Mouse (Mus musculus) erythroblast, adult 5-6 weeks (primary cell): ENCODE measurements around the gene Nr1h3. TPM values are rescaled to one million over a fixed set of nuclear protein-coding genes. Genes with fewer than 3 reads are reported as not detected.
A peak's percentile ranks its signal among the peaks of the same experiment; 100 is the strongest.

Source experiments
- ATAC-seq: replicated peaks from 2 replicates; pipeline ENCODE4 v1.8.0; 2016; ENCODE audit warnings: moderate number of reproducible peaks, mild to moderate bottlenecking, moderate TSS enrichment, inconsistent platforms; ENCODE audit not compliant: poor library complexity, low FRiP score, severe bottlenecking
- total RNA-seq, 2 experiments: library from RNA; stranded (forward) in 1 of 2; stranded (reverse) in 1 of 2; fragments of 150-400 nt in 1 of 2; fragments of 200-764, 138-1000 nt in 1 of 2; gene quantifications; 2 replicates each; pipeline versions ENCODE4 v1.2.3 to v1.2.4; 2015 to 2017; ENCODE audit warnings: low replicate concordance in 2 of 2

The Nr1h3 gene
- total RNA-seq, 2 experiments from 2014 or later: 0.34 to 1.3 TPM

DNA sequence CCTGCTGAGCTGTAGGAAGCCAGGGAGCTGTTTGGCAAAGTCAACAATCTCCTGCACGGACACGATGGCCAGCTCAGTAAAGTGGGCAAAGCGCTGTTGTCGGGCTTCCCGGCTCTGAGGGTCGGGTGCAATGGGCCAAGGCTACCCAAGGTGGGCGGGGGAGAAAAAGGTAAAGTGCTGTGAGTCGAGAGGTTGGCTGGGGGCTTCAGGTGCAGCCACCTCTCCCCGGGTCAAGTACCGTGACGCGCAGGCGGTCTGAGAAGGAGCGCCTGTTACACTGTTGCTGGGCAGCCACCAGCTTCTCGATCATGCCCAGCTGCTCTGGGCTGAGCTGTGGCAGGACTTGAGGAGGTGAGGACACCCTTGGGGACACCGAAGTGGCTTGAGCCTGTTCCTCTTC is 12.1 kb downstream of the Nr1h3 start:
- ATAC-seq: no peak

DNA sequence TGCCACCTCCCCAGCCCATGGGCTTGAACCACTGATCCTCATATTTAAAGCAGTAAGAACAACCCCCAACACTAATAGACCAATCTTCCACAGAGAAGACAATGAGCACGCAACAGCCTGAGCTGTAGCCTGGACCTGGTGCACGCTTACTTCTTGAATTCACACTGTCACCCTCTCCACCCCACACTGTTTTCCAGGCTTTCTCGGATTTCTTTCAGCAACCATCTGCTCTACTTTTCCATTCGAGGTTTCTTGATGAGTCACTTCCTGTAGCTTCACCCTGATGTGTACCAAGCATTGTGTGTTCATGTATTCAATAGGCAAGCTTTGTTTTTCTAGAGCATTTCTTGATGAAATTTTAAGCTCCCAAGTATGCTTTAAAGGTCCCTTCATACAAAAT is 15.2 kb downstream of the Nr1h3 start:
- no peak for ATAC-seq

DNA sequence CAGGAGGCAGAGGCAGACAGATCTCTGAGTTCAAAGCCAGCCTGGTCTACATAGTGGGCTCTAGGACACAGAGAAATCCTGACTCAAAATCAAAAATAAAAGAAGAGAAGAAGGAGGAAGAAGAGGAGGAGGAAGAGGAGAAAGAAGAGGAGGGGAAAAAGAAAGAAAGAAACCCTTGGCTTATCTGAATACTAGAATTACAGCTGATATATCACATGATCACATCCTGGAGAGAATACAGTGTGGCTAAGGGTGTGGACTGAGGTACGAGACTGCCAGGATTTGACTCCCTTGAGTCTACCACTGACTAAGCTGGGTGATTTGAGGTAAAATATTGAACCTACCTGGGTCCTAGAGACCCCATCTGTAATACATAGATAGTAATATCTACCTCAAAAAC is 16.4 kb downstream of the Nr1h3 start:
- ATAC-seq: no peak

DNA sequence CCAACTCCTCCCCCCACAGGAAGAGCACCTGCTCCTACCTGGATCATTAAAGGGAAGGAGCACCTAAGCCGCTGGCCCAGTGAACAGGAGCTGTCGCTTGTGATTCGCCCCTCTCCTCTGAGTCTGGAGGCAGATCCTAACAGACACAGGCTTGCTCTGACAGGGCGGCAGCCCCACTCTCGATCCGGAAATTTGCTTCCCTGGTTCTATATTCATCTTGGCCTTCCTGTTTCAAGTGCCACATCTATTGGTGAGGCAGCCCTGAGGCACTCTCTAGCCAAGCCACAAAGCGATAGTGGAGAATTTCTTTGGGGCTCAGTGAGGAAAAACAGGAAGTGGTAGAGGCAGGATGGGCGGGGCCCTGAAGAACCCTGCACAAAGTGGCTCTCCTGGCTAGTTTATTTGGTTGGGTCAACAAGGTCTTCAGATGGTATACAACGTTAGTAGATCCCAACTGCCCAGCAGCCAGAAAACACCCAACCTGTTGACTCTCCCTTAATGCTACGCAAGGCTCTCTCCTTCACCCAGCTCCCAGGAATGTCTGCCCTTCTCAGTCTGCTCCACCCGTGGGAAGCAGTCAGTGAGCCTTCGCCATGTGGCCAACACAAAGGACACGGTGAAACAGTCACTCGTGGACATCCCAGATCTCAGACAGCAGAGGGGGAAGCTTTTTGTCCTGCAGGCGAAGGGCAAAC is 18.8 kb downstream of the Nr1h3 start, which contains the start of gene Madd:
Gene Madd (minus strand): TSS at position 127 of the 695 bp plus-strand sequence.
- peak; percentile 40 for ATAC-seq

DNA sequence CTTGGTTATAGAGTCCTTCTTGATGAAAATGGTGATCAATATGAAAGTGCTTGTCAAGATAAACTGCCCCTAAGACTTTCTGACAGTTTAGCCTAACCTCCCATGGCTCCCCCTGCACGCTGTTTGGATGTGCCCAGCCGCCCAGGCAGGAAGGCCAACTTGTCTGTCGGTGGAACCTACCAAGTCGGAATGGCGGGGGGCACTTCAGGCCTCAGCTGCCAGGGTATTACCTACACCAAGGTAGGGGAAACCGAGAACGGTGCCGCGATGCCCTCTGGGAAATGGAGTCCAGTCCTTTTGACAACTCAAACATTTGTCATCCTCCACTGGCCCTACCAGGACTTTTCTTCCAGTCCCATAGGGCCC is 19.5 kb downstream of the Nr1h3 start:
- peak; percentile 96 for ATAC-seq

DNA sequence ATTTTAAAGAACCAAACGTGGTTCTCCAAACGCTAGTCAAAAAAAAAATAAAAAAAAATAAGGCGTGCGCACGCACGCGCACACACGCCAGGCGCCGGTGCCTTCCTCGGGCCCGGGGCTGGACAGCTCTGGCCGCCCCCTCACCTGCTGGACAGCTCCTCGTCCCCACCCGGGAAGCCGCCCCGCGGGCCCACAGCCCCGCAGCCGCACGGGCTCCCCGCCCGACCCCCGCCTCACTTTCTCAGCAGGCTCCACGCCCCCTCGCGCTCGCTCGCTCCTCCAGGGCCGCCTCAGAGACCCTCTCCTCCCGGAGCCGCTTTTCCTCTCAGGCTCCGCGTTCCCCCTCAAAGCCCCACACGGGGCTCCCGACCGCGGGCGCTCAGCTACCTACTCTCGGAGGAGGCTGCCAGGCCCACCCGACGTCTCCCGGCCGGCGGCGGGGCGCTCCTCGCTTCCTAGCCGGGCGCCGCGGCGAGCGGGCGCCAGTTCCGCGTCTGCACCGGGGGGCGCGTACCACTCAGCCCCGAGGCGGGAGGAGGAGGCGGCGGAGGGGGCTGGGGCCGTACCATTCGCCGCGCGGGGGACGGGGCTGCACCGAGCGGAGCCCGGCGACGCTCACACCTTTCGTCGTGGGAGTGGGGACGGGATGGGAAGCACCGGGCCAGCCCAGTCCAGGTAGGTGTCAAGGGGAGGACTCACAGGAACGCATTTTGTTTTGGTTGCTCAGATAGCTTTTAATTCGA is 20.1 kb downstream of the Nr1h3 start:
- ATAC-seq: peak; percentile 83

DNA sequence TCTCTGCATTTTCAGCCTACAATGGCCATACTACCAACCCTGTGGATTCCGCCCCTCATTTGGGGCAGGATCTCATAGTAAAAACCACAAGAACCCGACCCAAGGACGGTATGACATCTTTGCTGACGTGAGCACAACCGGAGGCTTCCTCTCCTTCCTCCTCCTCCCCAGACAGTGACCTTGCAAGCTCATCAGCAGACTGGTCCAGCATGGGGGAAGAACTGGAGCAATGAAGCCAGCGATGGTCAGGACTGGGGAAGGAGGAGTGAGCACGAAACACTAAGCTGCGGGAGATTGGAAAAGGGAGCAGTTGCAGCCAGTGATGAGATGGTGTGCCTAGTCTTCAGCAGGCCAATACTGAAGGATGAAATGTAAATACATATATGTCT is 20.6 kb downstream of the Nr1h3 start:
- ATAC-seq: no peak

DNA sequence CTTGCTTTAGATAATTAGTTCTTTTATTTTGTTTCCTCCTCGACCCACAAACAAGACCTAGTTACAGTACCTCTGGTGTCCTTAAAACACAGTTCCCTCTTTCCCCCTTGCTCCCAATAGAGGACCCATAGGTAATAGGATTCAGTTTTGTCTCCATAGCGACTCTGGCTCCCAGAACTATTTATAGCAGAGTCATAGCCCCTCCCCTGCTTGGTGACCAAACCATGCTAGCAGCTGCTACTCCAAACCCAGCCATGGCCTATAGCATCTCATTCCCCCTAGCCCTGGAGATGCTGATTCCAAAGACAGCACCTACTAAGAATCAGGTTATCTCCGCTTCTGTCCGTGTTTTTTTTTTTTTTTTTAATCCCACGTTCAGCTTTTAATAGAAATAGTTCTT is 21.9 kb downstream of the Nr1h3 start:
- no peak for ATAC-seq

DNA sequence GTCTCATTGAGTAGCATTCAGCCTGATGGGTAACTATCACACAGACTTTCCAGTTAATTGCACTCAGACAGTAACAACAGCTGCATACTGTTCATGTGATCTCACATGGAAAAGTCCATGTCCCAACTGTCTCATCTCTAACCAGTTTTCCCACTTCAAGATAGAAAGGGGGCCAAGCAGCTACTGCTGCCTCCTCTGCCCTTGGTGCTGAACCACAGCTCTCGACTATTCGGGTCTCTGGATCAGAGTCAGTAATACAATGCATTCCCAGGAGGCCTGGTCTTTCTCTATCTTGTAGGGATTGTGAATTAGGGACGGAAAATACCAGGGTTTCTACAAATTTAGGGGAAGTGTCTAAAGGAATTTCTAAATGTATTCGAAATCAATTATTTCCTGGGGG is 22.8 kb downstream of the Nr1h3 start:
- ATAC-seq: no peak

DNA sequence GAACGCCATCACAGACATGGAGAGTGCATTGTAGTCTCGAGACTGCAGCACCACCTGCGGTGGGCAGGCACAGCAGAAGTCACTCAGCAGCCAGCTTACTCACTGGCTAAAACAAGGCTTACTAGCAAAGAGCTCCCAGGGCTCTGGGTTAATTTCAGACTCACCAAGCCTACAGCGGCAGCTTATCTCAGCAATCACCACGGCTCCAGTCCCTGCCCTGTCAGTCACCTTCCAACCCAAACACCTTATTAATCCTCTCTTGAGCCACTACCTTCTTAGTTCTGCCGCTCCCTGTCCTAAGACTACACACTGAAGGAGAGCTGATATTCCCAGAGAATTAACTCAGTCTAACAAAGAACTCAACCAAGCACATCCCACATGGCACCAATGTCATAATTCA is 26.4 kb downstream of the Nr1h3 start:
- no peak for ATAC-seq

DNA sequence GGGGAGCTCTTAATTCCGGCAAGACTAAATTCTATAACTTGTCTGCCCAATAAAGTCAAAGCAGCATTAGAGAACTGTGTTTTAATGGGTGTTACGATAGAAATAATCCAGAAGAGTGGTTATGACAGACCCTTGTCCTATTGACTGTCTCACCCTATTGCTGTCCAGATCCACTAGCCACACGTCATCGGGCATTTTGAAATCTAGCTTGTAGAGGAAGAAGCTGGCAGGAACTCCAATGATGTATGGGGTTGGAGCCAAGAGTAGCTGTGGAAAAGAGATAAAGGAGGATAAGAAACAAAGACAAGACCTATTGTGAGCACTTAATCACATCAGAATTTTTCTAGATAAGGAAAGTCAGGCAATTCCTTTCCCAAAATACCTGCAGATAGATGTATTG is 27.1 kb downstream of the Nr1h3 start:
- no peak for ATAC-seq

DNA sequence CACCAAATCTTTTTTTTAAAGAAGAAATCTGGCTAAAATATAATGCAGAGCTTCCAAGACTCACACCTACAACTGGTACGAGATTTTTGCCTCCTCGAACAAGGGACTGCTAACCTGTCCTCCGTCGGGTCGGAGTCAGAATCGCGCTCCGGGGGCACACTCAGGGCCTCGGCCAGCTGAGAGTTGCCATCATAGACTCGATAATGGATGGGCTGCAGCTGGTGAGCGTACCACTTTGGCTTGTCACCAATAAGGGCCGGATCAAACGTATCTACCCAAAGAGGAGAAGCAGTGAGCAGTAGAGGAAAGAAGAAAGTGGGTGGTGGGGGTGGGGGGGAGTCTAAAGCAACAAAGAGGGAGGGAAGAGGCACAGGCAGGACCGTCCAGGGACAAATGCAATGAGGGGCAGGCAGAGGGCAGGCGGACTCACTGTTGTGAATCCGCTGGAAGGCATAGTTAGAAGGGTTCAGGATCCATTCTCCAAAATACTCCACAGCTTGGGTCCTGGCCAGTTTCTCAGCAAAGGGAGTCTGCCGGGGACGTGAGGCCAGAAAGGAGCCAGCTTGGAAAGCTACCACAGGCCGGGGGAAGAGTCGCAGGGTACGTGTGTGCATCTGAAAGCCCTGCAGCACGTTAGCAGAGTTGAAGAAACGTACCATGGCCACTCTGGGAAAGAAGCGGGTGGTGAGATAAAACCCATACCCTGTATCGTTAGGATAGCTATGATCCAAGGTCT is 32.9 kb downstream of the Nr1h3 start:
- no peak for ATAC-seq

DNA sequence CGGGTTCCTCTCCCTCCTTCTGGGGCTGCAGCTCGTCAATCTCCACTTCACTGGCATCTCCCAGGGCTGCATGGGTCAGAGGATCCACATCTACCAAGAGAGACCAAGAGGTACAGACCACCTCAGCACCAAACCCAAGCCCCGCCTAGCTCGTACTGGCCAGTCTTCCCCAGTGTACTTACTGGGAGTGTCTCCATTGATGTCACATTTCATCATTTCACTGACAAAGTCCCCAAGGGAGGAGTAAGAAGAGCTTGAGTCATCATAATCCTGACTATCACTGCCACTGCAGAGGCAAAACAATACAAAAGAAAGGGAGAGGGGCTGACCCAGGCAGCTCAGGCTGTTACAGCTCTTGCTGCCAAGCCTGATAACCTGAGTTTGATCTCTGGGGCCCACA is 35.0 kb downstream of the Nr1h3 start:
- ATAC-seq: no peak

DNA sequence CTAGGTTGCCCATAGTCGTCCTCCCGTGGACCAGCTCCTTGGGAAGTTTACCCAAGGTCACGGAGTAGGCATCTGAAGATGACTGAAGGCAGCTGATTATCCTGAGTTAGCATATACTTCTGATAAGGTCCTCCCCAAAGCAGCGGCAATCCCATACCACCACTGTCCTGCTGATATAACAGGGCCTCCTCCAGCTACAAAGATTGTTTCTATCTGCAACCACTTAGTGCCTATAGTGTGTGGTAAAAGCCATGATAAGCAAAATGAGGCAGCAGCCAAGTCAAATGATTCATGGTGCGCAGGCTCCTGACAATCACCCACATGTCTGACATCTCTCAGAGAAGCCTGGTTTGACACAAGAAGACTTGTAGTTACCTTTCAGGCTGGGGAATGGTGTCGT is 37.6 kb downstream of the Nr1h3 start:
- no peak for ATAC-seq

DNA sequence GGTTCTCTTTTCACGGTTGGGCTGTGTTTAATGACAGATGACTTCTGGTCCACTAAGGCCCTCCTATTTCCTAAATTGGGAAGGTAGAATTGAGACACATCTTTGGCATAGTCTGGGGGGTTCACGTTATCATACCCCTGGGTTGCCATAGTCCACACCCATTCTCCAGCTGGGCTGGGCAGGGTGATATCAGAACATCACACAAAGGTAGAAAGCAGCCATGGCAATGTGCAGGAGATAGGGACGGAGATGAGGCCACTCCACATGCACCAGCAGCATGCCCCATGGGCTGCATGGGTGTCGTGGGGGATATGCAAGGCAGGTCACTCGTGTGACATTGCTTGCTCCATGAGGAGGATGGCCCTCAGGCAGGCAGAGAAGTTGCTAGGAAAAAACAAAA is 39.1 kb downstream of the Nr1h3 start:
- ATAC-seq: no peak

DNA sequence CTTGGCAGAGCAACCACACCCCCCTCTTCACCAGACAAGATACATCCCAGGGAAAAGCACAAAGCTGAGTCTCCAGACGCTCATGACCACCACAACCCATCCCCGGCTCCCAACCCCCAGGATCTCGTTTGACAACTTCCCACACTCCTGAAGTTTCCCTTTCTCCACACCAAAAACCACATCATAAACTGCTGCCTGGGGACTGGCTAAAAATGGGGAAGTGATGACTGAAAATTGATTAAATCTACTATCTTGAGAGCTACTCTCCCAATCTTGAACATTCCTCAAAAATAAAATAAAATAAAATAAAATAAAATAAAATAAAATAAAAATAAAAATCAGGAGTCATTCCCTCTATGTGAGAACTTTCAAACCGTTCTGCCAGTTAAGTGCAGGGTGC is 39.7 kb downstream of the Nr1h3 start:
- ATAC-seq: no peak

DNA sequence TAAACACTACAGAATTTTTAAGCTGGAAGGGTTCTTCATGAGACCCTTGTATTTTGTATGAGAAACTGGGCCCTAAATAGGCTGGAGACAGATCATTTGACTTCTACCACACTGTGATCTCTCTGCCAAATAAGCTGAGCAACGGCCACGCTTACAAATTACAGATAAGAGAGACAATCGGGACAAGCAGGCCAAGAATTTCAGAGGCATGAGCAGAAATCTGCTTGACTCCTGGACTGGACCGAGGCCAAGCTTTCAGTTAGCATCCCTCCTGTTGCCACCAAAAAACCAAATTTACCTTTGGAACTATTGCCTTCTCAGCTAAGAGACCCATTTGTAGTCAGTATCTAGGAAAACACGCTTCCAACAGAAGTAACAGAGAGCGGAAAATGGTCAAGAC is 42.0 kb downstream of the Nr1h3 start:
- no peak for ATAC-seq

DNA sequence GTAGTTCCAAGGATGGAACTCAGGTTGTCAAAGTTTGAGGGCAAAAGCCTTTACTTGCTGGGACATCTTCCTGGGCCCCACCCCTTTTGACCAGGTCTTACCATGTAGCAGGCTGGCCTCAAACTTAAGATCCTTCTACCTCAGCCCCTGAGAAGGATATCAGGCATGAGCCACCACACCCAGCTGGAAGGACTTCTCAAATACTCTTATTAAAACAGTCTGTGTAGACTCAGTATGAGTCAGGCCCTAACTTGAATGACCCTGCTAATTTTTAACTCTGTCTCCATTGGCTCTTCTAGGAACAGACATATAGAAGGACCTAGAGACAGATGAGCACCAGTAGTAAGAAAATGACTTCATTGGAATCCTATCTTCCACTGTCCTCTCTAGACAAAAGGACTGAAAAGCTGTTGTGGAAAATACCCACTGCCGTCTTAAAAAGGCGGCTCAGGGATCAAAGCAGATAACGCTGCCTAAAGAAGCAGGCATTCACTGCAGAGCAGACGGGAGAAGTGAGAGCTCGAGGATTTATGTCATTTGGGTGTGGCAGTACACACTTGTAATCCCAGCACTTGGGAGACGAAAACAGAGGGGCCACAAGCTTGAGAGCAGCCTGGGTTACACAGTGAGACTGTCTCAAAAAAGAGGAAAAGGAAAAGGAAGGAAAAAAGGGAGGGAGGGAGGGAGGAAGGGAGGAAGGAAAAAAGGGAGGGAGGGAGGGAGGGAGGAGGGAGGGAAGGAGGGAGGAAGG is 45.5 kb downstream of the Nr1h3 start:
- ATAC-seq: no peak

DNA sequence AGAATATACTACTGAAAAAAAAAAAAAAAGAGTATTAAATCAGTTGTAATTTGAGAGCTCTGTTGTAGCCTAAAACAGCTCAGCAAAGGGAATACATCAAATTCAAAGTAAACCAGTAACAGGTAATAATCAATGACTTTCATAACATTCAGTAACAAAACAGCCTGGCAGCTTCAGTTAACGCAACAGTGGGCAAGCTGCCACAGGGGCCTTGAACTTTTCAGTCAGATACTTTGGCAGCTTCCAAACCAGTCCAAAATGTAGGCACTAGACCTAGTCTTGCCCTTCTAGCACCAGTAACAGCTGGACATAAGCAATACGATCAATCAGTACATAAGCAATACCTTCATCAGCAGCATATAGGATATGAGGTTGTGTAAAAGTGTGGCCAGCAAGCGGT is 48.5 kb downstream of the Nr1h3 start:
- ATAC-seq: no peak

DNA sequence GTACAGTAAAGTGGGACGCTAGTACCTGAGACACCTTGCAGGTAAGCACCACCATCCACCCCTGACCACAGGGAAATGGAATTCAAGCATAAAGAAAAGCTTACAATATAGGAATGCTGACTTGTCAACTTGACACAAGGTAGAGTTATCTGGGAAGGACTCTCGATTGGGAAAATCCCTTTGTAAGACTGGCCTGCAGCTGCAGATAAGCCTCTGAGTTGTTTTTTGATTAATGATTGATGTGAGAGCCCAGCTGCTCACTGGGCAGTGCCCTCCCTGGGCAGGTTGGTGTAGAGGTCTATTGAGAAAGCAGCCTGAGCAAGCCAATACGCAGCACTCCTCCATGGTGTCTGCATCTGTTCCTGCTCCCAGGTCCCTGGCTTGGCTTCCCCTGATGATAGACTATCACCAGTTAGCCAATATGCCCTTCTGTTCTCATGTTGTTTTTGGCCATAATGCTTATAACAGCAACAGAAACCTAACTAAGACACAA is 49.7 kb downstream of the Nr1h3 start:
- no peak for ATAC-seq
